Mouse (Mus musculus): ENCODE data around the gene Gtf2a2.
"Not testable (repeated sequence)": the region's sequence is repeated elsewhere in the genome, so short reads cannot be mapped to it uniquely, and the experiment has no call there.

The Gtf2a2 gene

GRCm38 (mm10) chr9:70022083-70022482 lies 9.7 kb downstream of the Gtf2a2 start:
- DNase-seq: no peak

GRCm38 (mm10) chr9:70023615-70024014 lies 11.3 kb downstream of the Gtf2a2 start:
- DNase-seq: not testable (repeated sequence)

- DNase-seq: no peak
Measured at GRCm38 (mm10) chr9:70024648-70025047, 12.3 kb downstream of the Gtf2a2 start.

- no peak for DNase-seq
Measured at GRCm38 (mm10) chr9:70025365-70026012, 13.1 kb downstream of the Gtf2a2 start.

- no peak for DNase-seq
Measured at GRCm38 (mm10) chr9:70032167-70032566, 19.8 kb downstream of the Gtf2a2 start.

- DNase-seq: no peak
Measured at GRCm38 (mm10) chr9:70033056-70033455, 20.7 kb downstream of the Gtf2a2 start.

- no peak for DNase-seq
Measured at GRCm38 (mm10) chr9:70034702-70035101, 22.4 kb downstream of the Gtf2a2 start.

- no peak for DNase-seq
Measured at GRCm38 (mm10) chr9:70036646-70037045, 24.3 kb downstream of the Gtf2a2 start.

- no peak for DNase-seq
Measured at GRCm38 (mm10) chr9:70037988-70038387, 25.6 kb downstream of the Gtf2a2 start, which contains the start of gene Gcnt3. Gcnt3 (minus strand) TSS chr9:70038088.

GRCm38 (mm10) chr9:70039597-70040385 lies 27.4 kb downstream of the Gtf2a2 start:
- no peak for DNase-seq

GRCm38 (mm10) chr9:70040570-70040969 lies 28.2 kb downstream of the Gtf2a2 start:
- no peak for DNase-seq

- DNase-seq: no peak
Measured at GRCm38 (mm10) chr9:70042137-70042536, 29.8 kb downstream of the Gtf2a2 start.

- DNase-seq: no peak
Measured at GRCm38 (mm10) chr9:70042935-70043334, 30.6 kb downstream of the Gtf2a2 start.

- no peak for DNase-seq
Measured at GRCm38 (mm10) chr9:70044865-70045264, 32.5 kb downstream of the Gtf2a2 start.

- no peak for DNase-seq
Measured at GRCm38 (mm10) chr9:70046255-70046654, 33.9 kb downstream of the Gtf2a2 start.

- DNase-seq: no peak
Measured at GRCm38 (mm10) chr9:70047839-70048238, 35.5 kb downstream of the Gtf2a2 start.

- DNase-seq: no peak
Measured at GRCm38 (mm10) chr9:70048280-70048679, 35.9 kb downstream of the Gtf2a2 start.

- DNase-seq: no peak
Measured at GRCm38 (mm10) chr9:70048751-70049415, 36.5 kb downstream of the Gtf2a2 start.

- no peak for DNase-seq
Measured at GRCm38 (mm10) chr9:70049416-70049783, 37.0 kb downstream of the Gtf2a2 start.

- no peak for DNase-seq
Measured at GRCm38 (mm10) chr9:70049839-70050238, 37.5 kb downstream of the Gtf2a2 start.

GRCm38 (mm10) chr9:70052730-70053129 lies 40.4 kb downstream of the Gtf2a2 start:
- DNase-seq: no peak

GRCm38 (mm10) chr9:70053411-70053810 lies 41.1 kb downstream of the Gtf2a2 start:
- no peak for DNase-seq

GRCm38 (mm10) chr9:70062012-70062411 lies 49.7 kb downstream of the Gtf2a2 start:
- no peak for DNase-seq

GRCm38 (mm10) chr9:70067497-70067896 lies 55.1 kb downstream of the Gtf2a2 start:
- DNase-seq: no peak

Data from layer of hippocampus, adult 9-11 months (tissue).